In genomic region chr13:112001155-112002025, GRCm38 (mm10) we compare ENCODE assay signal across 8 mouse cellular contexts.
DNase-seq lines count a peak whose midpoint lies in the region; ATAC-seq lines count a peak whose summit lies in the region.

No protein-coding gene starts in this region.

- peaks cover 36% of the 10 kb centered on the region for H3K4me1 ChIP-seq in forebrain, embryonic 10.5 days
- peaks cover 19% of the 10 kb centered on the region for H3K4me1 ChIP-seq in limb, embryonic 15.5 days
- peaks cover 40% of the 10 kb centered on the region for H3K4me1 ChIP-seq in neural tube, embryonic 13.5 days (replicated peaks)

- H3K4me2 ChIP-seq in limb, embryonic 15.5 days: no peak overlapping the region
- no peak overlapping the region for H3K4me2 ChIP-seq in neural tube, embryonic 13.5 days

- intact Hi-C loops in left cerebral cortex, postnatal 10 days (cut with DNase I): no loop called here
- intact Hi-C loops in left cerebral cortex, postnatal 36 days (cut with DNase I): no loop called here

- peaks cover 8% of the 10 kb centered on the region; the same call in 1 of the 2 replicates for H3K27me3 ChIP-seq in forebrain, embryonic 10.5 days (ENCODE audit: poor library complexity, severe bottlenecking)
- H3K27me3 ChIP-seq in limb, embryonic 15.5 days: no peaks in the 10 kb centered on the region
- no peaks in the 10 kb centered on the region for H3K27me3 ChIP-seq in neural tube, embryonic 13.5 days

- no peak overlapping the region for H3K4me3 ChIP-seq in forebrain, embryonic 10.5 days
- H3K4me3 ChIP-seq in limb, embryonic 15.5 days: no peak overlapping the region
- no peak overlapping the region for H3K4me3 ChIP-seq in neural tube, embryonic 13.5 days

- no peaks in the 10 kb centered on the region for H3K9me3 ChIP-seq in forebrain, embryonic 10.5 days
- no peaks in the 10 kb centered on the region for H3K9me3 ChIP-seq in limb, embryonic 15.5 days
- no peaks in the 10 kb centered on the region for H3K9me3 ChIP-seq in neural tube, embryonic 13.5 days

- no peak overlapping the region for H3K9ac ChIP-seq in limb, embryonic 15.5 days
- H3K9ac ChIP-seq in neural tube, embryonic 13.5 days: no peak overlapping the region

- ATAC-seq in hematopoietic stem cell, adult 5-6 weeks (replicated peaks in 1 of 2; ENCODE audit: insufficient read depth in 1 of 2, low FRiP score in 2 of 2, low TSS enrichment in 1 of 2, low read depth in 1 of 2, poor library complexity in 2 of 2, severe bottlenecking in 2 of 2): peak; percentile 83 to 84
- ATAC-seq in limb, embryonic 15.5 days (ENCODE audit: insufficient number of reproducible peaks, low FRiP score, low TSS enrichment, low read depth): no peak
- peak; percentile 66 for ATAC-seq in neural tube, embryonic 13.5 days (ENCODE audit: low read depth)

- no peaks in the 10 kb centered on the region for H3K36me3 ChIP-seq in forebrain, embryonic 10.5 days (replicated peaks)
- H3K36me3 ChIP-seq in limb, embryonic 15.5 days: no peaks in the 10 kb centered on the region
- H3K36me3 ChIP-seq in neural tube, embryonic 13.5 days: no peaks in the 10 kb centered on the region

- WGBS in forebrain, embryonic 10.5 days: 52% methylated on average over 20 of the region's 20 CpGs
- WGBS in limb, embryonic 15.5 days: 51% methylated on average over 20 of the region's 20 CpGs
- WGBS in neural tube, embryonic 13.5 days: 33% methylated on average over 20 of the region's 20 CpGs

- DNase-seq in left cerebral cortex, postnatal 10 days (ENCODE audit: extremely low spot score in 1 of 2, low spot score in 2 of 2): peak; percentile 11 to 46
- no peak for DNase-seq in left cerebral cortex, adult 18-20 months (ENCODE audit: low spot score in 2 of 2)
- peak; percentile 59 for DNase-seq in forebrain, embryonic 10.5 days (ENCODE audit: extremely low spot score, low spot score)
- DNase-seq in layer of hippocampus, adult 8-10 months (ENCODE audit: low spot score in 2 of 2): no peak
- no peak for DNase-seq in left cerebral cortex, postnatal 36 days (ENCODE audit: low spot score in 2 of 2)

- peak overlapping the region; percentile 71 for H3K27ac ChIP-seq in forebrain, embryonic 10.5 days
- H3K27ac ChIP-seq in limb, embryonic 15.5 days: peak overlapping the region; percentile 7; the same call in 1 of the 2 replicates
- H3K27ac ChIP-seq in neural tube, embryonic 13.5 days (replicated peaks): peak overlapping the region; percentile 35; the same call in 1 of the 2 replicates

Comparison
In these comparisons a context has a peak if more than half of its experiments do, and no peak if none do; other contexts are left out.
1. DNase-seq: peak in left cerebral cortex, postnatal 10 days (2 of 2) and forebrain, embryonic 10.5 days (single experiment); none in left cerebral cortex, adult 18-20 months (0 of 2), layer of hippocampus, adult 8-10 months (0 of 2) and left cerebral cortex, postnatal 36 days (0 of 2).
2. H3K27ac ChIP-seq: peak in every context shown above with its lines; median percentile 71 in forebrain, embryonic 10.5 days; 35 in neural tube, embryonic 13.5 days; 7 in limb, embryonic 15.5 days.